Mouse (Mus musculus): ENCODE data around the gene Fbrsl1. TPM values are rescaled to one million over a fixed set of nuclear protein-coding genes. Genes with fewer than 3 reads are reported as not detected.

Gene Fbrsl1
- 129 and 422 TPM in 2 replicates for polyA plus RNA-seq (2012; ENCODE audit: low replicate concordance)

GRCm38 (mm10) chr5:110448436-110449134 is at the start of gene Fbrsl1:
Gene Fbrsl1 (minus strand): TSS chr5:110448503.

GRCm38 (mm10) chr5:110344524-110344923 is 103.8 kb downstream of the Fbrsl1 start, which contains the start of gene Lrcol1:
Gene Lrcol1 (plus strand): TSS chr5:110344730.

GRCm38 (mm10) chr5:110342648-110343284 is 105.5 kb downstream of the Fbrsl1 start, which contains the start of gene P2rx2:
Gene P2rx2 (minus strand): TSS chr5:110343212.

Other genes starting within 250 kb of the Fbrsl1 start
- gene Ankle2, start 217.5 kb downstream of the Fbrsl1 start, polyA plus RNA-seq (2012; ENCODE audit: low replicate concordance) = 14.5 and 18.3 TPM in 2 replicates
- gene Pgam5, start 178.6 kb downstream of the Fbrsl1 start, polyA plus RNA-seq (2012; ENCODE audit: low replicate concordance) = 7.5 and 16.8 TPM in 2 replicates
- gene Pxmp2, start 162.3 kb downstream of the Fbrsl1 start, polyA plus RNA-seq (2012; ENCODE audit: low replicate concordance) = 5.9 and 6.0 TPM in 2 replicates
- gene Pole, start 162.2 kb downstream of the Fbrsl1 start, polyA plus RNA-seq (2012; ENCODE audit: low replicate concordance) = 3.8 and 7.2 TPM in 2 replicates
- not detected in 2 replicates for gene P2rx2, start 105.3 kb downstream of the Fbrsl1 start, polyA plus RNA-seq (2012; ENCODE audit: low replicate concordance)
- not detected in 2 replicates for gene Lrcol1, start 103.8 kb downstream of the Fbrsl1 start, polyA plus RNA-seq (2012; ENCODE audit: low replicate concordance)
- gene Galnt9, start 95.9 kb upstream of the Fbrsl1 start, polyA plus RNA-seq (2012; ENCODE audit: low replicate concordance) = 2.0 and 3.4 TPM in 2 replicates
- gene Noc4l, start 204.9 kb upstream of the Fbrsl1 start, polyA plus RNA-seq (2012; ENCODE audit: low replicate concordance) = 51.4 and 62.0 TPM in 2 replicates
- 6.9 and 20.5 TPM in 2 replicates for gene Ddx51, start 204.9 kb upstream of the Fbrsl1 start, polyA plus RNA-seq (2012; ENCODE audit: low replicate concordance)